Mouse (Mus musculus): Measurements from ENCODE around the gene 4932415D10Rik. TPM values are rescaled to one million over a fixed set of nuclear protein-coding genes. Genes with fewer than 3 reads are reported as not detected.

Gene 4932415D10Rik
- not detected in 2 replicates for polyA plus RNA-seq (2015; fragmentation: Nextera tagmentation; extraction: Ambion mirVana)

DNA sequence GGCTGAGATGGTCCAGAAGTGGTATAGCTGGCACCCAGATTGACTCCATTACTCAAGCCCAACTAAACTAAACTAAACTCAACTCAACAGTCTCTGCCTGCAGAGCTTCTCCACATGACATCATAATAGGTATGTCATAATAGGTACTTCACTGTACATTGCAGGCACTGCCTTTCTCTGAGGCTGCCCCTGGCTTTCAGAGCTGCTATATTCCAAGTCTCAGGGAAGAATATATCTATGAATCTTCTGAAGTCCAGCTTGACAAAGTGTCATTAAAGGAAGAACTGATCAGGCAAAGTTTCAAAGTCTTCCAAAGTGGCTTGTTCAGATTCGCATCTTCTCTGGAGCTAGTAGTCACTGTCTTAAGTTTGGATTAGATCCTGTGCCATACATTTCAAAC lies at the start of gene 4932415D10Rik:
TSS of gene 4932415D10Rik (minus strand) at position 101 of the 400 bp plus-strand sequence.
- no peak within 1 kb of the TSS for H3K27ac ChIP-seq (replicated peaks)

GRCm38 (mm10) chr10:82361911-82362310 lies 45.5 kb upstream of the 4932415D10Rik start:
- no peak for ATAC-seq (ENCODE audit: low FRiP score, low read depth)
- H3K4me3 ChIP-seq, result no peak overlapping the region
- WGBS, result 91% methylated on average over 9 of the region's 9 CpGs
- no peak overlapping the region for H3K27ac ChIP-seq (replicated peaks)
- peaks cover 42% of the 10 kb centered on the region for H3K36me3 ChIP-seq
- H3K27me3 ChIP-seq, result no peaks in the 10 kb centered on the region
- no peak overlapping the region for H3K4me2 ChIP-seq
- H3K9ac ChIP-seq, result no peak overlapping the region
- H3K4me1 ChIP-seq (replicated peaks), result no peaks in the 10 kb centered on the region
- H3K9me3 ChIP-seq, result peaks cover 47% of the 10 kb centered on the region

More for the DNA sequence above, at the start of gene 4932415D10Rik:
- no peak within 1 kb of the TSS for H3K9ac ChIP-seq
- 93% methylated on average over 1 of the region's 1 CpGs for WGBS
- no peaks in the 10 kb centered on the region for H3K9me3 ChIP-seq
- no peak within 1 kb of the TSS for H3K4me2 ChIP-seq
- no peak within 1 kb of the TSS for H3K4me3 ChIP-seq
- no peak for ATAC-seq (ENCODE audit: low FRiP score, low read depth)
- H3K4me1 ChIP-seq (replicated peaks), result no peaks in the 10 kb centered on the region
- no peaks in the 10 kb centered on the region for H3K27me3 ChIP-seq
- H3K36me3 ChIP-seq, result no peaks in the 10 kb centered on the region

GRCm38 (mm10) chr10:82355401-82355800 lies 39.0 kb upstream of the 4932415D10Rik start:
- Histone ChIP-seq H3K4me2 (peak overlapping the region; percentile 58; the same call in 1 of the 2 replicates), H3K9ac (no peak overlapping the region), H3K27me3 (no peaks in the 10 kb centered on the region), H3K9me3 (peaks cover 18% of the 10 kb centered on the region), H3K27ac (replicated peaks) (no peak overlapping the region), H3K36me3 (peaks cover 11% of the 10 kb centered on the region; the same call in 1 of the 2 replicates), H3K4me3 (no peak overlapping the region), H3K4me1 (replicated peaks) (0 out of 2 replicates have a peak, but pooled peaks cover 8% of the 10 kb centered on the region)
- 98% methylated on average over 4 of the region's 4 CpGs for WGBS
- ATAC-seq (ENCODE audit: low FRiP score, low read depth), result no peak

DNA sequence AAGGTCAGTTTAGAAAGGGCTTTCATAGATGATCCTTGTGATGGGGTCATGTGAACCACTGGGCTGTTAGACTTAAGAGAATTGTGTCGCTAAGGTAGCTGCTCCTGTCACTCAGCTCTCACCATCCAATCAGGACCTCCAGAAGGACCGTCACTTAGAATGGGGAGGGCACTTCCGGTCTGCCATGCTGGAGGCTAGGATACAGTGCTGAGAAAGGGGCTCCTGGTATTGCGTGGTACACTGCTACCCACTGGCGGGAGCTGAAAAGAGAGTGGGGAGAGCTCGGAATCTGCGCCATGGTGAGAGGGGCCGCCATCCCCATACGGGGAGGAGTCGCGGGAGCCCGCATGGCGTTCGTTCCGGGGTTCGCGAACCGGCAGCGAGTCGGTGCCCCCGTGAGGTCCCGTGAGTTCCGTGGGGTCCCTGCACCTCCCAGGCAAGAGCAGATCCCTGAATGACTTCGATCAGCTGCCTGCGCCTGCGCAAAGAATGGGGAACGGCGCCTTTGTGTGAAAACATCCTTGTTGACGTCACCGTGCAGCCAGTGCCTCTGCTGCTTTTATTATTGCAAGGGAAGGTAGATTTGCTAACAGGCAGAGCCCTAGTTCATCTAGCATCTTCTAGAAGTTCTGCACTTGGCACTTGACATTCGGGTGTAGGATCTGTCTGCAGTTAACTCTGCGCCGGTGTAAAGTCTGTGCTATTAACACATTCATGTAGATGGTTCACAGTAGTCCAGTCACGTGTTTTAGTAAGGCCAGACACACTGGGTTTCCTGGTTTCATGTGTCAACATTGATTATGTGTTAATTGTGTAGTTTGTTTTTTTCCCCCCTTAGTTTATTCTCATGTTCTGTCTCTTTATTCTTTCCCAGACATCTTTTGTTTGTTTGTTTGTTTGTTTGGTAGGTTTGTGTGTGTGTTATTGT lies 38.0 kb upstream of the 4932415D10Rik start, which contains the start of gene Gm4924:
TSS of gene Gm4924 (plus strand) at position 173 of the 928 bp plus-strand sequence.
- peak; percentile 100 for ATAC-seq (ENCODE audit: low FRiP score, low read depth)
- Histone ChIP-seq H3K27ac (replicated peaks) (peak within 1 kb of the TSS; percentile 97), H3K9me3 (0 out of 2 replicates have a peak, but pooled peaks cover 15% of the 10 kb centered on the region), H3K4me2 (peak within 1 kb of the TSS; percentile 58), H3K36me3 (peaks cover 9% of the 10 kb centered on the region; the same call in 1 of the 2 replicates), H3K4me1 (replicated peaks) (0 out of 2 replicates have a peak, but pooled peaks cover 8% of the 10 kb centered on the region), H3K4me3 (peak within 1 kb of the TSS; percentile 66), H3K27me3 (no peaks in the 10 kb centered on the region), H3K9ac (peak within 1 kb of the TSS; percentile 70)
- WGBS, result 3% methylated on average over 34 of the region's 34 CpGs

- no peaks in the 10 kb centered on the region for H3K36me3 ChIP-seq
- H3K4me3 ChIP-seq, result no peak overlapping the region
- no peak overlapping the region for H3K27ac ChIP-seq (replicated peaks)
- 0 out of 2 replicates have a peak, but pooled peaks cover 3% of the 10 kb centered on the region for H3K9me3 ChIP-seq
- 87% methylated on average over 5 of the region's 5 CpGs for WGBS
- no peaks in the 10 kb centered on the region for H3K27me3 ChIP-seq
- H3K4me1 ChIP-seq (replicated peaks), result no peaks in the 10 kb centered on the region
- no peak for ATAC-seq (ENCODE audit: low FRiP score, low read depth)
- no peak overlapping the region for H3K9ac ChIP-seq
- no peak overlapping the region for H3K4me2 ChIP-seq
Measured at GRCm38 (mm10) chr10:82329826-82330225, 13.4 kb upstream of the 4932415D10Rik start.

GRCm38 (mm10) chr10:82320134-82320533 lies 3.8 kb upstream of the 4932415D10Rik start:
- Histone ChIP-seq H3K4me3 (no peak overlapping the region), H3K27me3 (no peaks in the 10 kb centered on the region), H3K4me2 (no peak overlapping the region), H3K9ac (no peak overlapping the region), H3K27ac (replicated peaks) (no peak overlapping the region), H3K9me3 (no peaks in the 10 kb centered on the region), H3K4me1 (replicated peaks) (no peaks in the 10 kb centered on the region), H3K36me3 (no peaks in the 10 kb centered on the region)
- no peak for ATAC-seq (ENCODE audit: low FRiP score, low read depth)
- WGBS, result 62% methylated on average over 3 of the region's 3 CpGs

GRCm38 (mm10) chr10:82296440-82296839 lies 19.9 kb downstream of the 4932415D10Rik start:
- H3K36me3 ChIP-seq, result no peaks in the 10 kb centered on the region
- ATAC-seq (ENCODE audit: low FRiP score, low read depth), result no peak
- H3K27ac ChIP-seq (replicated peaks), result no peak overlapping the region
- 53% methylated on average over 2 of the region's 2 CpGs for WGBS
- no peaks in the 10 kb centered on the region for H3K4me1 ChIP-seq (replicated peaks)
- H3K9me3 ChIP-seq, result no peaks in the 10 kb centered on the region; the same call in 1 of the 2 replicates
- no peak overlapping the region for H3K4me3 ChIP-seq
- no peak overlapping the region for H3K4me2 ChIP-seq
- no peaks in the 10 kb centered on the region for H3K27me3 ChIP-seq
- H3K9ac ChIP-seq, result no peak overlapping the region

DNA sequence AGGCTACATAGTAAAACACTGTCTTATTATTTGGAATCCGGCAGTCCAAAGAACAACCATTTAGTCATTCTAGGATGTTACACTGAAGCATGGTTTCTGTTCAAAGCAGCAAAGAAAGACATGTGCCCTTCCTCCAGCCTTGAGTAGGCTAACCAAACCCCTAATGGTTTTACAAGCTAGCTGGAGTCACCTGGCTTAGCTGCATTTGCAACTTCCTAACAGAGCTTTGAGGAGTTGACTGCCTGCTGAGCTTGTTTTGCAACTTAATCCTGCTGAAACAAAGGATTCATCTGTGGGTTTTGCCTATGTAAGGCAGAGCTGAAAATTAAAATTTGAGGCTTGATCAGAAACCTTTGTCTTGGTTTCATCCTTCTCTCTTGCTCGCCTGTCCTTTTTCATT lies 59.1 kb downstream of the 4932415D10Rik start:
- Histone ChIP-seq H3K27ac (replicated peaks) (no peak overlapping the region), H3K36me3 (no peaks in the 10 kb centered on the region), H3K4me3 (no peak overlapping the region), H3K9me3 (no peaks in the 10 kb centered on the region; the same call in 1 of the 2 replicates), H3K27me3 (no peaks in the 10 kb centered on the region), H3K4me2 (no peak overlapping the region), H3K4me1 (replicated peaks) (no peaks in the 10 kb centered on the region), H3K9ac (no peak overlapping the region)
- WGBS, result 89% methylated on average over 2 of the region's 2 CpGs
- no peak for ATAC-seq (ENCODE audit: low FRiP score, low read depth)

DNA sequence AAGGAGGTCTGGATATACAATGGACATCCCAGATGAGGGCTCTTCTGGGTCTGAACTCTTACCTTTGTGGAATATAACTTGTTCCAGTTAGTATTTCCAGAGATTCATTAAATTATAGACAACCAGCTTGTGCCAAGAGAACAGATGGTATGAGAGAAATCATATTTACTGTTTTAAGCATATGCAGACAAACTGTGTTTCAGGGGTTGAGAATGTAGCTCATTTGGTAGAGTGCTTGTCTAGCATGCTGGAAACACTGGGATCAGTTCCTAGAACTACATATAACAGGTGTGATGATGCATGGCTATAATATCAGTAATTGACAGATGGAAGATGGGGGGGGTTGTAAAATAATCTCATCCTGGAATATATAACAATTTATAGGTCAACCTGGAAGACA lies 71.4 kb downstream of the 4932415D10Rik start:
- Histone ChIP-seq H3K27ac (replicated peaks) (no peak overlapping the region), H3K9ac (no peak overlapping the region), H3K27me3 (no peaks in the 10 kb centered on the region), H3K4me3 (no peak overlapping the region), H3K36me3 (no peaks in the 10 kb centered on the region), H3K4me1 (replicated peaks) (peaks cover 12% of the 10 kb centered on the region), H3K9me3 (no peaks in the 10 kb centered on the region), H3K4me2 (no peak overlapping the region)
- ATAC-seq (ENCODE audit: low FRiP score, low read depth), result no peak

- Histone ChIP-seq H3K4me2 (peak overlapping the region; percentile 69), H3K9me3 (peaks cover 13% of the 10 kb centered on the region; the same call in 1 of the 2 replicates), H3K9ac (peak overlapping the region; percentile 92; the same call in 1 of the 2 replicates), H3K27me3 (no peaks in the 10 kb centered on the region), H3K4me1 (replicated peaks) (peaks cover 16% of the 10 kb centered on the region), H3K4me3 (peak overlapping the region; percentile 97), H3K36me3 (peaks cover 6% of the 10 kb centered on the region), H3K27ac (replicated peaks) (peak overlapping the region; percentile 94)
- WGBS, result 72% methylated on average over 5 of the region's 5 CpGs
- ATAC-seq (ENCODE audit: low FRiP score, low read depth), result no peak
Measured at GRCm38 (mm10) chr10:82241401-82241788, 75.0 kb downstream of the 4932415D10Rik start.

GRCm38 (mm10) chr10:82240742-82241400 lies 75.5 kb downstream of the 4932415D10Rik start, which contains the start of gene Zfp938:
Gene Zfp938 (minus strand): TSS chr10:82241280.
- peak; percentile 99 for ATAC-seq (ENCODE audit: low FRiP score, low read depth)

More at GRCm38 (mm10) chr10:82240742-82241400, 75.5 kb downstream of the 4932415D10Rik start, which contains the start of gene Zfp938:
- H3K4me3 ChIP-seq, result peak within 1 kb of the TSS; percentile 97
- H3K27ac ChIP-seq (replicated peaks), result peak within 1 kb of the TSS; percentile 94
- peaks cover 11% of the 10 kb centered on the region for H3K36me3 ChIP-seq
- H3K9ac ChIP-seq, result peak within 1 kb of the TSS; percentile 92
- peak within 1 kb of the TSS; percentile 69 for H3K4me2 ChIP-seq
- H3K4me1 ChIP-seq (replicated peaks), result peaks cover 16% of the 10 kb centered on the region
- H3K27me3 ChIP-seq, result no peaks in the 10 kb centered on the region
- WGBS, result 3% methylated on average over 27 of the region's 27 CpGs
- H3K9me3 ChIP-seq, result peaks cover 13% of the 10 kb centered on the region; the same call in 1 of the 2 replicates

Measured in hindbrain, embryonic 15.5 days (tissue).